8 mouse cellular contexts compared by ENCODE assay signal in the genomic region with DNA sequence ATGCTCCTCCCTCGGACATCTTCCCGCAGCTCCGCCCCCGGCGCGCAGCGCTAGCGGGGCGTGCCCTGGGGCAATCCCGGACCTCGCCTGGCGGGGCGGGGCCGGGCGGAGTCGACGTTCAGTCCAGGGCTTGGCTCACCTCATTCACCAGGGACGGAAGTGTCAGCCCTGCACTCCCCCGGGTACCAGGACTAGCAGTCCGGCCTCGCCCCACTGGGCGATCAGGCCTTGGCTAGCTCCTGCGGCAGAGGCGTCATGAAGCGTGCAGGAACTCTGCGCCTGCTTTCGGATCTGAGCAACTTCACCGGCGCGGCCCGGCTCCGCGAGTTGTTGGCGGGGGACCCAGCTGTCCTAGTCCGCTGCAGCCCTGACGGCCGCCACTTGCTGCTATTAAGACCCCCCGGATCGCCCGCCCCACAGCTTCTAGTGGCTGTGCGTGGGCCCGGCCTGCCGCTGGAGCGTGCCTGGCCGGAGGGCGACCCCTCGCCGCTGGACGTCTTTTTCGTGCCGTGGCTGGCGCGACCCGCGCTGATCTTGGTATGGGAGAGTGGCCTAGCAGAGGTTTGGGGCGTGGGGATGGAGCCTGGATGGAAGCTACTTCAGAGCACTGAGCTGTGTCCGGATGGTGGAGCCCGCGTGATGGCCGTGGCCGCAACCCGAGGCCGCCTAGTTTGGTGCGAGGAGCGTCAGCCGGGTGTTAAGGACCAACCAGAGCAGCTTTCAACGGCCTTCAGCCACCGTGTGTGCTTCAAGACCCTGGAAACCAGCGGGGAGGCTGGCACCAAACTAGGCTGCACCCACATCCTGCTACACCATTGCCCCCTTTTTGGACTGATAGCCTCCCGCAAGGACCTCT. TPM values are rescaled to one million over a fixed set of nuclear protein-coding genes. Genes with fewer than 3 reads are reported as not detected.
DNase-seq lines count a peak whose midpoint lies in the region; ATAC-seq lines count a peak whose summit lies in the region.

A gene (plus strand): TSS at position 138 of the 856 bp plus-strand sequence.

- H3K9ac ChIP-seq in hindbrain, embryonic 13.5 days, result peak within 1 kb of the TSS; percentile 80

- DNase-seq in MN1 (ENCODE audit: low spot score), result peak; percentile 83
- DNase-seq in cerebellum, adult 9-11 months, result peak; percentile 89
- peak; percentile 20 to 33 for DNase-seq in frontal cortex, postnatal 14 days (ENCODE audit: low spot score in 2 of 2)
- peak; percentile 41 for DNase-seq in layer of hippocampus, postnatal 14 days (ENCODE audit: low spot score in 2 of 2)
- peak; percentile 93 for DNase-seq in lung, postnatal 10 days
- peak; percentile 78 for DNase-seq in ovary, postnatal 14 days (ENCODE audit: low spot score)
- peak; percentile 86 for DNase-seq in thymus, postnatal 14 days

- H3K36me3 ChIP-seq in hindbrain, embryonic 13.5 days, result no peaks in the 10 kb centered on the region

- 2% methylated on average over 65 of the region's 70 CpGs for WGBS in hindbrain, embryonic 13.5 days

- peak; percentile 47 for ATAC-seq in hindbrain, embryonic 13.5 days (ENCODE audit: low FRiP score)

- no peak within 1 kb of the TSS for H3K27ac ChIP-seq in hindbrain, embryonic 13.5 days

- H3K4me1 ChIP-seq in hindbrain, embryonic 13.5 days (replicated peaks), result peaks cover 18% of the 10 kb centered on the region

- H3K27me3 ChIP-seq in hindbrain, embryonic 13.5 days, result peaks cover 33% of the 10 kb centered on the region

- peak within 1 kb of the TSS; percentile 90 for H3K4me2 ChIP-seq in hindbrain, embryonic 13.5 days

- no peaks in the 10 kb centered on the region for H3K9me3 ChIP-seq in hindbrain, embryonic 13.5 days

- peak within 1 kb of the TSS; percentile 53 for H3K4me3 ChIP-seq in hindbrain, embryonic 13.5 days

RNA-seq across cellular contexts. Expression of the gene that starts here (rescaled TPM):
- polyA plus RNA-seq in hindbrain, embryonic 13.5 days (2015; fragmentation: Nextera tagmentation; extraction: Ambion mirVana), result 3.1 and 3.8 TPM in 2 replicates
- total RNA-seq in layer of hippocampus, postnatal 14 days (2021), result 1 to 10 TPM; 4.9 to 5.9 TPM

Comparison
In these comparisons a context has a peak if more than half of its experiments do, and no peak if none do; other contexts are left out.
1. DNase-seq: peak in every context shown above with its lines; median percentile 93 in lung, postnatal 10 days; 89 in cerebellum, adult 9-11 months; 86 in thymus, postnatal 14 days; 83 in MN1; 78 in ovary, postnatal 14 days; 41 in layer of hippocampus, postnatal 14 days; 26 in frontal cortex, postnatal 14 days.